Mouse (Mus musculus): ENCODE measurements around the gene Ghrh. TPM values are rescaled to one million over a fixed set of nuclear protein-coding genes. Genes with fewer than 3 reads are reported as not detected.

The Ghrh gene
- total and polyA plus RNA-seq, 2 experiments from 2014 or later, result not detected

DNA sequence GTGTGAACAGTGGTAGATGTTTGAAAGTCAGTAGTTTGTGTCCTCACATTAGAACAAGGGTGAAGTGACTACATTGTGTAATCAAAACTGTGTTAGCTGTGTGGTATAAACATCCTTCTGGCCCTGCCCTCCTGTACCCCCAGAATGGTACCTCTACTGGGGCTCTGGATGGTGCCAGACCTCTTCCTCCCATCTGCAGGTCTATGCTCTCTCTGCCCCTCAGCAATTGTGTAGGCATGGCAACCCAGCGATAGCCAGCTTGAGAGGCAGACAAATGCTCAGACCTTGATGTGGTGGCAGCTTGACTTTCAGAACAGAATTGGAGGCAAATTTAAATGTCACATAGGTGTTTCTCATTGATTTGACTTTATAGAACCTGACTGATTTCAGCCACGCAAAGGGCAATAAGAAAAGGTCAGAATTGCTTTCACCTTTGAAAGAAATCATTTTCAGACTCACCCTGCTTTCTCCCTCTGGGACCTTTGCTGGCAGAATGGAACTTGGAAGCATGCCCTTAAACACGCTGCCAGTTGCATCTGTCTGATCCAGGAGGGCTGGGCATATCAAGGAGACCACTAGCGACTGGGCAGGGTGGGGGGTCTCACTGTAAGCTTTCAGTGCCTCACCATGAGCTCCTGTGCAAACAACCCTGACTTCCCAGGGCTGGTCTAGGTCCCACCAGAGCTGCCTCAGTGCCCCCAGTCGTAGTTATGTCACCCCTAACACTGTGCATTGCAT is 25.1 kb downstream of the Ghrh start:
- TF ChIP-seq CTCF (IDR thresholded peaks at IDR 0.05; ENCODE audit: low read depth) (no peak), EP300 (IDR thresholded peaks at IDR 0.05; ENCODE audit: low read depth) (no peak)
- no peak overlapping the region for H3K27ac ChIP-seq (ENCODE audit: low read depth)
- H3K36me3 ChIP-seq (replicated peaks; ENCODE audit: control insufficient read depth, insufficient read depth, low read length), result peaks cover 78% of the 10 kb centered on the region

DNA sequence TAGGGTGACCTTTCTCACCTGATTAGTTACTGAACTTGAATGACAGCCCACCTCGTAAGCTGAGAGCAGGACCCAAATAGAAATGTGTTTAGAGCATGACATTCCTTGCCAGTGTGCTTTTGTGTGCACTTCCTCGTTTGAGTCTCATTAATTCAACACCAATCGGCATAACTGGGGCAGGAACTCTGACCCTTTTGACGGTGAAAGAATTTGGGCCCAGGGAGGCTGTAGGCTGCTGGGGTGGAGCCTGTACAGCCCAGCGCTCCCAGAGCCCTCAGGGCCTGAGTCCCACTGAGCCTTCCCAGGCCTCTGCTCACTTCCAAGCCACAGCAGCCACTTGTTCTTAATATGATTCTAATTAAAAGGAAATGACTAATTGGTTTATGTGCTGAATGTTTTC is 26.4 kb downstream of the Ghrh start:
- Histone ChIP-seq H3K4me3 (ENCODE audit: low read depth, low read length) (no peak overlapping the region), H3K36me3 (replicated peaks; ENCODE audit: control insufficient read depth, insufficient read depth, low read length) (peaks cover 74% of the 10 kb centered on the region), H3K4me2 (ENCODE audit: low read depth, low read length) (no peak overlapping the region), H3K4me1 (ENCODE audit: control insufficient read depth, insufficient read depth) (no peaks in the 10 kb centered on the region), H3K27me3 (ENCODE audit: control insufficient read depth, insufficient read depth, low read length) (no peaks in the 10 kb centered on the region), H3K9ac (replicated peaks; ENCODE audit: low read depth, low read length) (no peak overlapping the region), H3K9me3 (replicated peaks; ENCODE audit: control insufficient read depth, low read length) (no peaks in the 10 kb centered on the region), H3K27ac (ENCODE audit: low read depth) (no peak overlapping the region)
- DNase-seq (ENCODE audit: low spot score), result no peak
- ATAC-seq (ENCODE audit: insufficient read depth, low read depth), result no peak
- TF ChIP-seq CTCF (IDR thresholded peaks at IDR 0.05; ENCODE audit: low read depth), result no peak
- no peak for TF ChIP-seq EP300 (IDR thresholded peaks at IDR 0.05; ENCODE audit: low read depth)
- 56% methylated on average over 5 of the region's 5 CpGs for WGBS

More for the DNA sequence above, 25.1 kb downstream of the Ghrh start:
- no peaks in the 10 kb centered on the region for H3K27me3 ChIP-seq (ENCODE audit: control insufficient read depth, insufficient read depth, low read length)
- H3K9ac ChIP-seq (replicated peaks; ENCODE audit: low read depth, low read length), result no peak overlapping the region
- ATAC-seq (ENCODE audit: insufficient read depth, low read depth) (no peak), DNase-seq (ENCODE audit: low spot score) (no peak)
- H3K4me3 ChIP-seq (ENCODE audit: low read depth, low read length), result no peak overlapping the region
- WGBS, result 79% methylated on average over 5 of the region's 5 CpGs
- no peak overlapping the region for H3K4me2 ChIP-seq (ENCODE audit: low read depth, low read length)
- H3K9me3 ChIP-seq (replicated peaks; ENCODE audit: control insufficient read depth, low read length), result no peaks in the 10 kb centered on the region
- no peaks in the 10 kb centered on the region for H3K4me1 ChIP-seq (ENCODE audit: control insufficient read depth, insufficient read depth)

DNA sequence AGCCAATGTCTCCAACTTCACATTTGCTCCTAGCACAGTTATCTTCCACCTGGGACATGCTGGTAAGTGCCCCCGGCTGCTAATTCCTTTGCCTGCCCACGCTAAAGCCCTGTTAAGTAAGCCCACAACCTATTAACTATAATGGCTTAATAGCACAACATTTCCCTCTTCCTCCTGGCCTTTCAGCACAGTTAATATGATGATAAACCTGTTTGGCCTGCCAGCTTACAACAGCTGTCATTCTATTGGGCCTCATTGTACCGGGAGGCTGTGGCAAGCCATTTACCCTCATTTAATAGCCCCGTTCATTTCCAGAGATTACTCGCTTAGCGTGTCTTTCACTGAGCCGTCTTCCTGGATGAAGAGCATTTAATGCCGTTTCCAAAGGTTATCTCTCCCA is 27.2 kb downstream of the Ghrh start:
- TF ChIP-seq CTCF (IDR thresholded peaks at IDR 0.05; ENCODE audit: low read depth) (no peak), EP300 (IDR thresholded peaks at IDR 0.05; ENCODE audit: low read depth) (no peak)
- Histone ChIP-seq H3K4me1 (ENCODE audit: control insufficient read depth, insufficient read depth) (no peaks in the 10 kb centered on the region), H3K27ac (ENCODE audit: low read depth) (no peak overlapping the region), H3K4me3 (ENCODE audit: low read depth, low read length) (no peak overlapping the region), H3K27me3 (ENCODE audit: control insufficient read depth, insufficient read depth, low read length) (no peaks in the 10 kb centered on the region), H3K36me3 (replicated peaks; ENCODE audit: control insufficient read depth, insufficient read depth, low read length) (peaks cover 71% of the 10 kb centered on the region), H3K9me3 (replicated peaks; ENCODE audit: control insufficient read depth, low read length) (no peaks in the 10 kb centered on the region), H3K9ac (replicated peaks; ENCODE audit: low read depth, low read length) (no peak overlapping the region), H3K4me2 (ENCODE audit: low read depth, low read length) (no peak overlapping the region)
- WGBS, result 85% methylated on average over 8 of the region's 8 CpGs
- no peak for DNase-seq (ENCODE audit: low spot score)
- no peak for ATAC-seq (ENCODE audit: insufficient read depth, low read depth)

DNA sequence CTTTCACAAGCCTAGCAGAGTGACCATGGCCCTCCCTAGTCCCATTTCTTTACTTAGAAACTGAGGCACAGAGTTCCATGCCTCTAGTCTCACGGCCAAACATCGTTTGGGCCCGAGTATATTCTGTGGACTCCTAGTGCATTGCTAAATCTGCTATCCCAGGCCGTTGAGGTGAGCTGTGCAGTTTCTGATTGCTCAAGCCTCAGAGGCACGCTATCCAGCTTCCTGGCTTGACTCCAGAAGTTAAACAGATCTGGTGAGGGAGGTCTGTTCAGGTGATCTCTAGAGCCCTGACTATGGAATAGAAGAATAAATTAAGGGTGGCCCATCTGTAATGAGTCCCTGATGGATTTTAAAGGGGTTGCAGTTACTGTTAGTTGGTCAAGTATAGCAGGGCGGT is 30.1 kb downstream of the Ghrh start:
- no peak for TF ChIP-seq EP300 (IDR thresholded peaks at IDR 0.05; ENCODE audit: low read depth)
- TF ChIP-seq CTCF (IDR thresholded peaks at IDR 0.05; ENCODE audit: low read depth), result no peak
- H3K4me1 ChIP-seq (ENCODE audit: control insufficient read depth, insufficient read depth), result no peaks in the 10 kb centered on the region
- H3K27me3 ChIP-seq (ENCODE audit: control insufficient read depth, insufficient read depth, low read length), result no peaks in the 10 kb centered on the region
- DNase-seq (ENCODE audit: low spot score) (no peak), ATAC-seq (ENCODE audit: insufficient read depth, low read depth) (no peak)
- H3K4me3 ChIP-seq (ENCODE audit: low read depth, low read length), result no peak overlapping the region
- no peak overlapping the region for H3K27ac ChIP-seq (ENCODE audit: low read depth)
- no peaks in the 10 kb centered on the region for H3K9me3 ChIP-seq (replicated peaks; ENCODE audit: control insufficient read depth, low read length)
- 57% methylated on average over 6 of the region's 6 CpGs for WGBS
- H3K36me3 ChIP-seq (replicated peaks; ENCODE audit: control insufficient read depth, insufficient read depth, low read length), result peaks cover 72% of the 10 kb centered on the region
- no peak overlapping the region for H3K9ac ChIP-seq (replicated peaks; ENCODE audit: low read depth, low read length)
- no peak overlapping the region for H3K4me2 ChIP-seq (ENCODE audit: low read depth, low read length)

DNA sequence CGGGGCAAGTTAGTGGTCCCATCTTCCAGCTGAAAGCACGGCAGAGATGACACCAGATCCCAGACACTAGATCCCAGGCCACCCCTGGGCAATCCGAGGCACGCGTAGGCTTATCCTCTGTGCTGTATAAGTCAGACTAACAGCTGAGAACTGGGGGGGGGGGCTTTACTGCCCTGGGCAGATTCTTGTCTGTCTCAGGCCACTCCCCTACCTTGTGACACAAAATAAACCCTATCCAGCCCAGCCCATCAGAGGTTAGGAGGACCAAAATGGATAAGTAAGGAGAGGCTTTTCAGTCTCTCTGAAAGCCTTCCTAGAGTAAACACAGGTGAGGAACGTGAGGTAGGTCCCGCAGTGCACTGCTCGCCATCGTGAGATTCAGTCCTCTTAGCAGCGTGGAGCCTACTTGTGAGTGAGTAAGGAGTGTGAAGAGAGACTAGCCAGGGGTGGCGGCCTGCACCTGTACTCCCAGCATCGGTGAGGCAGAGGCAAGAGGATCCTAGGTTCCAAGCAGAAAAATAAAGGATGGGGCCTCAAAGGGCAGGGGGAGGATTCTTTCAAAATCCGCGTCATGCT is 30.9 kb downstream of the Ghrh start:
- TF ChIP-seq CTCF (IDR thresholded peaks at IDR 0.05; ENCODE audit: low read depth), result no peak
- TF ChIP-seq EP300 (IDR thresholded peaks at IDR 0.05; ENCODE audit: low read depth), result no peak
- Histone ChIP-seq H3K36me3 (replicated peaks; ENCODE audit: control insufficient read depth, insufficient read depth, low read length) (peaks cover 72% of the 10 kb centered on the region), H3K4me3 (ENCODE audit: low read depth, low read length) (no peak overlapping the region), H3K9ac (replicated peaks; ENCODE audit: low read depth, low read length) (no peak overlapping the region), H3K4me1 (ENCODE audit: control insufficient read depth, insufficient read depth) (no peaks in the 10 kb centered on the region), H3K27me3 (ENCODE audit: control insufficient read depth, insufficient read depth, low read length) (no peaks in the 10 kb centered on the region), H3K9me3 (replicated peaks; ENCODE audit: control insufficient read depth, low read length) (no peaks in the 10 kb centered on the region), H3K27ac (ENCODE audit: low read depth) (no peak overlapping the region), H3K4me2 (ENCODE audit: low read depth, low read length) (no peak overlapping the region)
- DNase-seq (ENCODE audit: low spot score), result no peak
- 90% methylated on average over 14 of the region's 14 CpGs for WGBS
- ATAC-seq (ENCODE audit: insufficient read depth, low read depth), result no peak

All from heart, postnatal 0 days (tissue).